Mouse (Mus musculus) layer of hippocampus, adult 18-20 months (tissue): ENCODE measurements around the gene Slc7a11. TPM values are rescaled to one million over a fixed set of nuclear protein-coding genes. Genes with fewer than 3 reads are reported as not detected.

Experiments
- DNase-seq, 2 experiments: peaks; one replicate each; pipeline ENCODE4 v3.0.0; 2022; ENCODE audit warnings: low spot score in 2 of 2
- total RNA-seq, 2 experiments: library from RNA; stranded (reverse); gene quantifications; 2 replicates each; pipeline ENCODE4 v1.2.3; 2021

Slc7a11 gene
- total RNA-seq, 2 experiments from 2014 or later, result 23.4 to 24.0 TPM

GRCm38 (mm10) chr3:50406771-50407170, 36.6 kb downstream of the Slc7a11 start:
- DNase-seq, result no peak

- DNase-seq, result no peak
Measured at GRCm38 (mm10) chr3:50405915-50406314, 37.5 kb downstream of the Slc7a11 start.

GRCm38 (mm10) chr3:50388786-50389185, 54.6 kb downstream of the Slc7a11 start:
- no peak for DNase-seq

GRCm38 (mm10) chr3:50388288-50388687, 55.1 kb downstream of the Slc7a11 start:
- no peak for DNase-seq

- no peak for DNase-seq
Measured at GRCm38 (mm10) chr3:50387280-50387679, 56.1 kb downstream of the Slc7a11 start.

GRCm38 (mm10) chr3:50386561-50387221, 56.7 kb downstream of the Slc7a11 start:
- no peak for DNase-seq

- no peak for DNase-seq
Measured at GRCm38 (mm10) chr3:50386066-50386465, 57.3 kb downstream of the Slc7a11 start.

GRCm38 (mm10) chr3:50382729-50383128, 60.7 kb downstream of the Slc7a11 start:
- DNase-seq, result peak in 1 of 2 experiments; percentile 10

- DNase-seq, result no peak
Measured at GRCm38 (mm10) chr3:50381861-50382693, 61.3 kb downstream of the Slc7a11 start.

GRCm38 (mm10) chr3:50381160-50381860, 62.1 kb downstream of the Slc7a11 start:
- DNase-seq, result peak; percentile 74 to 95

GRCm38 (mm10) chr3:50379942-50380341, 63.5 kb downstream of the Slc7a11 start:
- DNase-seq, result peak in 1 of 2 experiments; percentile 11

GRCm38 (mm10) chr3:50375477-50375876, 67.9 kb downstream of the Slc7a11 start:
- no peak for DNase-seq

GRCm38 (mm10) chr3:50369791-50370190, 73.6 kb downstream of the Slc7a11 start:
- DNase-seq, result no peak

- no peak for DNase-seq
Measured at GRCm38 (mm10) chr3:50367175-50367574, 76.2 kb downstream of the Slc7a11 start.

GRCm38 (mm10) chr3:50363659-50364058, 79.8 kb downstream of the Slc7a11 start:
- DNase-seq, result no peak

- DNase-seq, result no peak
Measured at GRCm38 (mm10) chr3:50347081-50347480, 96.3 kb downstream of the Slc7a11 start.

GRCm38 (mm10) chr3:50344411-50344810, 99.0 kb downstream of the Slc7a11 start:
- no peak for DNase-seq

GRCm38 (mm10) chr3:50324524-50324923, 118.9 kb downstream of the Slc7a11 start:
- no peak for DNase-seq

GRCm38 (mm10) chr3:50323881-50324280, 119.5 kb downstream of the Slc7a11 start:
- DNase-seq, result no peak

GRCm38 (mm10) chr3:50320862-50321261, 122.6 kb downstream of the Slc7a11 start:
- no peak for DNase-seq

GRCm38 (mm10) chr3:50318074-50318473, 125.3 kb downstream of the Slc7a11 start:
- DNase-seq, result no peak

- no peak for DNase-seq
Measured at GRCm38 (mm10) chr3:50313816-50314215, 129.6 kb downstream of the Slc7a11 start.
